Mouse (Mus musculus) CH12.LX (cell line): ENCODE measurements around the gene Comt. TPM values are rescaled to one million over a fixed set of nuclear protein-coding genes. Genes with fewer than 3 reads are reported as not detected.

ENCODE experiments used
- DNase-seq: peaks from one replicate; pipeline ENCODE4 v3.0.0-alpha.2; 2013; ENCODE audit errors: extremely low read depth
- H3K27ac ChIP-seq: 2 replicates; pipeline ENCODE4 v1.5.1; 2012; ENCODE audit warnings: low read depth, mild to moderate bottlenecking, control low read depth, moderate library complexity; ENCODE audit not compliant: insufficient read depth
- H3K27me3 ChIP-seq: replicated peaks from 2 replicates; pipeline ENCODE3; 2012; ENCODE audit warnings: inconsistent platforms
- H3K36me3 ChIP-seq, 2 experiments: replicated peaks in 1 of 2; 2 replicates each; pipeline versions ENCODE3 to v1.6.1; 2012; ENCODE audit warnings: inconsistent platforms in 1 of 2, low read length in 1 of 2, mild to moderate bottlenecking in 1 of 2, mixed read lengths in 1 of 2, moderate library complexity in 1 of 2; ENCODE audit not compliant: control insufficient read depth in 1 of 2, insufficient read depth in 1 of 2
- H3K4me1 ChIP-seq, 2 experiments: 2 replicates each; pipeline ENCODE4 v1.6.1; 2012; ENCODE audit warnings: inconsistent platforms in 1 of 2, moderate library complexity in 1 of 2; ENCODE audit not compliant: insufficient read depth in 2 of 2, control insufficient read depth in 1 of 2
- H3K4me2 ChIP-seq: 2 replicates; pipeline ENCODE4 v1.6.1; 2012; ENCODE audit warnings: low read depth, mild to moderate bottlenecking, control low read depth; ENCODE audit not compliant: poor library complexity, insufficient read depth, severe bottlenecking
- H3K4me3 ChIP-seq, 3 experiments: fragments of 150-350 bp in 1 of 3; sonication (generic) in 1 of 3; replicated peaks in 1 of 3; 2 replicates each; pipeline versions ENCODE3 to v1.5.1; 2011 to 2012; ENCODE audit warnings: low read depth in 2 of 3, low read length in 2 of 3, mild to moderate bottlenecking in 2 of 3, moderate library complexity in 2 of 3, control low read depth in 1 of 3, improper control_type of control experiment in 1 of 3, inconsistent platforms in 1 of 3, mixed read lengths in 1 of 3; ENCODE audit not compliant: poor library complexity in 1 of 3
- H3K79me2 ChIP-seq: replicated peaks from 2 replicates; pipeline ENCODE4 v1.6.1; 2012; ENCODE audit warnings: mild to moderate bottlenecking, moderate library complexity; ENCODE audit not compliant: control insufficient read depth, poor library complexity, insufficient read depth, severe bottlenecking; ENCODE audit errors: extremely low read depth
- H3K9ac ChIP-seq: 2 replicates; pipeline ENCODE4 v1.6.1; 2012; ENCODE audit warnings: low read depth, mild to moderate bottlenecking, control low read depth, moderate library complexity; ENCODE audit not compliant: insufficient read depth
- H3K9me3 ChIP-seq: replicated peaks from 2 replicates; pipeline ENCODE3; 2012; ENCODE audit warnings: low read length, inconsistent platforms, mixed read lengths
- CTCF ChIP-seq, 2 experiments: IDR thresholded peaks in 1 of 2; conservative IDR thresholded peaks in 1 of 2; 2 replicates each; pipeline ENCODE4 v1.5.1; 2011 to 2012; ENCODE audit warnings: low read depth in 2 of 2, low read length in 2 of 2, improper control_type of control experiment in 1 of 2, inconsistent platforms in 1 of 2, mild to moderate bottlenecking in 1 of 2, moderate library complexity in 1 of 2
- E2F4 ChIP-seq: IDR thresholded peaks from 2 replicates; pipeline ENCODE4 v1.6.1; 2011; ENCODE audit warnings: low read depth, low read length, improper control_type of control experiment; ENCODE audit not compliant: insufficient replicate concordance
- ETS1 ChIP-seq: conservative IDR thresholded peaks from 2 replicates; pipeline ENCODE4 v1.6.1; 2012; ENCODE audit warnings: low read depth, mild to moderate bottlenecking, inconsistent platforms, low read length, improper control_type of control experiment, moderate library complexity
- GABPA ChIP-seq: IDR thresholded peaks from 2 replicates; pipeline ENCODE4 v1.6.1; 2012; ENCODE audit warnings: low read depth, low read length, improper control_type of control experiment, inconsistent platforms; ENCODE audit not compliant: insufficient replicate concordance
- JUN ChIP-seq: IDR thresholded peaks from 2 replicates; pipeline ENCODE4 v1.6.1; 2011; ENCODE audit warnings: low read depth, mild to moderate bottlenecking, low read length, improper control_type of control experiment, moderate library complexity; ENCODE audit not compliant: insufficient read depth
- KAT2A ChIP-seq: IDR thresholded peaks from 2 replicates; pipeline ENCODE4 v1.6.1; 2012; ENCODE audit warnings: low read length, improper control_type of control experiment, inconsistent platforms; ENCODE audit not compliant: insufficient replicate concordance
- MEF2A ChIP-seq: IDR thresholded peaks from 2 replicates; pipeline ENCODE4 v1.6.1; 2014; ENCODE audit warnings: low read depth, mild to moderate bottlenecking, inconsistent platforms, low read length, improper control_type of control experiment, borderline replicate concordance
- MXI1 ChIP-seq: IDR thresholded peaks from 2 replicates; pipeline ENCODE4 v1.6.1; 2011; ENCODE audit warnings: mild to moderate bottlenecking, low read depth, low read length, improper control_type of control experiment
- PAX5 ChIP-seq: IDR thresholded peaks from 2 replicates; pipeline ENCODE4 v1.6.1; 2012; ENCODE audit warnings: low read length, inconsistent platforms, mixed read lengths
- TBP ChIP-seq: conservative IDR thresholded peaks from 2 replicates; pipeline ENCODE4 v1.6.1; 2011; ENCODE audit warnings: low read depth, low read length, improper control_type of control experiment
- UBTF ChIP-seq: IDR thresholded peaks from 2 replicates; pipeline ENCODE4 v1.6.1; 2012; ENCODE audit warnings: low read depth, mild to moderate bottlenecking, inconsistent platforms, low read length, improper control_type of control experiment, moderate library complexity
- USF1 ChIP-seq: IDR thresholded peaks from 2 replicates; pipeline ENCODE4 v1.6.1; 2014; ENCODE audit warnings: low read depth, mild to moderate bottlenecking, inconsistent platforms, low read length, improper control_type of control experiment
- USF2 ChIP-seq: conservative IDR thresholded peaks from 2 replicates; pipeline ENCODE4 v1.6.1; 2011; ENCODE audit warnings: low read depth, low read length, improper control_type of control experiment
- ZKSCAN1 ChIP-seq: IDR thresholded peaks from 2 replicates; pipeline ENCODE4 v1.6.1; 2012; ENCODE audit warnings: low read depth, inconsistent platforms, low read length, improper control_type of control experiment, borderline replicate concordance
- ZNF384 ChIP-seq: IDR thresholded peaks from 2 replicates; pipeline ENCODE4 v1.6.1; 2012; ENCODE audit warnings: low read depth, low read length, improper control_type of control experiment, inconsistent platforms
- dilution Hi-C: fragments of 300-500 bp; cut with MboI; formaldehyde crosslinking; loops from 2 replicates; pipeline ENCODE4 v1.14.3; 2020; ENCODE audit warnings: low sequenced_read_pairs; ENCODE audit not compliant: extremely low pct_unique_long_range_greater_than_20kb, extremely low pct_ligation_motif_present
- in situ Hi-C: fragments of 300-500 bp; cut with MboI; formaldehyde crosslinking; loops from 3 replicates; pipeline ENCODE4 v1.14.3; 2019; ENCODE audit warnings: low sequenced_read_pairs, low pct_ligation_motif_present, low pct_unique_long_range_greater_than_20kb, mixed read lengths
- polyA plus RNA-seq: library from polyadenylated mRNA; unstranded; fragments of >175 nt; gene quantifications from 2 replicates; pipeline ENCODE4 v1.2.1, GENCODE M21; 2012; ENCODE audit warnings: low read depth; ENCODE audit not compliant: insufficient read length
- total RNA-seq, 2 experiments: library from RNA; depleted of rRNA; stranded (reverse); fragments of 300-350 nt in 1 of 2; fragments of >200 nt in 1 of 2; gene quantifications; 2 replicates each; pipeline ENCODE4 v1.2.3; 2012 to 2014

Gene Comt
- total and polyA plus RNA-seq, 3 experiments: 74.0 to 91.6 (median 84.8) TPM

DNA sequence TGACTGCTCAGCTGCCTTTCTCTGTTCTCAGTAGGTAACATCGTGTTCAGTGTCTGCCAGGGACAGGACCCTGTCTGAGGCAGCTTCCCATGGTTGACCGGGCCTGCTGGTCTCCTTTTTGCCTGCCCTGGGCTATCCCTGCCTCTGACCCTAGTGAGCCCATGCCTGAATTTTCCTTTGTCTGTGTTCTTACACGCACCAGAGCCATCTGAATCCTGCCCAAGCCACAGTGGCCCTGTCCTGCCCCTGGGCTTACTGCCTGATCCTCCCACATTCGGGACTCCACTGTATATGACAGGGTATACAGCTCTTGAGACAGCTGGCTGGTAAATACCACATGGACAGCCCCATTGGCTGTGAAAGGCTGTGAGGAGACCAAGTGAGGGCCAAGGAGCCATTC, 16.9 kb downstream of the Comt start:
- Histone ChIP-seq H3K9me3 (no peaks in the 10 kb centered on the region), H3K9ac (no peak overlapping the region), H3K27ac (no peak overlapping the region), H3K4me3 (no peak overlapping the region), H3K36me3 (peaks cover 47 to 92% of the 10 kb centered on the region in 2 experiments), H3K4me1 (peaks cover 3 to 32% of the 10 kb centered on the region in 2 experiments; a peak in 2 of 4 replicates), H3K27me3 (no peaks in the 10 kb centered on the region), H3K4me2 (no peak overlapping the region), H3K79me2 (no peaks in the 10 kb centered on the region)
- dilution Hi-C loops: no loop called here
- DNase-seq: no peak
- in situ Hi-C loops: no loop called here
- TF ChIP-seq ZKSCAN1: no peak
- TF ChIP-seq MXI1: no peak
- TF ChIP-seq JUN: no peak
- TF ChIP-seq GABPA: no peak
- no peak for TF ChIP-seq TBP
- TF ChIP-seq MEF2A: no peak
- no peak for TF ChIP-seq E2F4
- TF ChIP-seq ETS1: no peak
- no peak for TF ChIP-seq USF2
- no peak for TF ChIP-seq PAX5
- TF ChIP-seq KAT2A: no peak
- TF ChIP-seq CTCF (conservative IDR thresholded peaks at IDR 0.05 in 1 of 2, IDR thresholded peaks at IDR 0.05 in 1 of 2; ENCODE audit: low read depth in 2 of 2, low read length in 2 of 2): no peak
- TF ChIP-seq USF1: no peak

GRCm38 (mm10) chr16:18407912-18408311, 18.7 kb downstream of the Comt start:
- dilution Hi-C loops (no loop called here), in situ Hi-C loops (no loop called here)
- Histone ChIP-seq H3K9me3 (no peaks in the 10 kb centered on the region), H3K4me2 (no peak overlapping the region), H3K9ac (no peak overlapping the region), H3K4me1 (peaks cover 0 to 14% of the 10 kb centered on the region in 2 experiments; a peak in 2 of 4 replicates), H3K27ac (no peak overlapping the region), H3K27me3 (no peaks in the 10 kb centered on the region), H3K79me2 (no peaks in the 10 kb centered on the region), H3K36me3 (peaks cover 42 to 87% of the 10 kb centered on the region in 2 experiments), H3K4me3 (no peak overlapping the region)
- no peak for DNase-seq
- TF ChIP-seq ZNF384: no peak
- no peak for TF ChIP-seq UBTF
